Mouse (Mus musculus): ENCODE measurements around the gene Eif3d.

Gene Eif3d

DNA sequence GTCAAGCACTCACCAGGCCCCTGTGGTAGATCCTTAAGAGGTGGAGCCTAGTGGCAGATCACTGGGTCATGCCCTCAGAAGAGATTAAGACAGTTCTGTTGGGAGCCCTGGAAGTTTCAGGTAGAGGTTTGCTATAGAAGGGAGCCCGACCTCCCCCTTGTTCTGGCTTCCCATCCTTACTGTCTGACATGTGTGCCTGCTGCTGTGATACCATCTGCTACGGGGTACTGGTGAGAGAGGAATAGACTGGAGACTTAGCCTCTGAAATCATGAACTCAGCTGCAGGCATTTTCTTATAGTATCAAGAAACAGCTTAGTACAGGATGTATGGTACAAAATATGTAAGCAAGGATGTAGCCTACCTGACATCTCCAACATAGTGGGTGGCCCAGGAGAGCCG lies 17.7 kb downstream of the Eif3d start:
- peak; percentile 79 to 85 for DNase-seq

GRCm38 (mm10) chr15:77949061-77949460 lies 21.6 kb downstream of the Eif3d start:
- no peak for DNase-seq

- DNase-seq: no peak
Measured at GRCm38 (mm10) chr15:77945711-77946110, 24.9 kb downstream of the Eif3d start.

DNA sequence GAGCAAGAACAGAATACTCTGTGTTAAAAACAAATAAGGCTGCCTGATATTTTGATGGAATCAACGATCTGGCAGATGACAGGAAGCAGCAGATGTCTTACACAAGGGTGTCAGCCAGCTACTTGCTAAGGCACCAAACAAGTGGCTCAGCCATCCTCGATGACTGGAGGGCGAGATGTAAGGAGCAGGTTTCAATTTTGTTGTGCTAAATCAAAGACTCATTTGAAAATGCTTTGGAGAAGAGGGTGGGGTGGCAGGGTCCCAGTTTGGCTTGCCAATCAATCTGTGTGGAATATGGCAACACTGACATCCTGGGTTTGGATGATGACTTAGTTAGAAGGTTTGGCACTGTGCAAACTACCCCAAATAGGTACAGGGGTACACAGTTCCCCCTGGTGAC lies 29.1 kb downstream of the Eif3d start:
- no peak for DNase-seq

- no peak for DNase-seq
Measured at GRCm38 (mm10) chr15:77938516-77938915, 32.1 kb downstream of the Eif3d start.

DNA sequence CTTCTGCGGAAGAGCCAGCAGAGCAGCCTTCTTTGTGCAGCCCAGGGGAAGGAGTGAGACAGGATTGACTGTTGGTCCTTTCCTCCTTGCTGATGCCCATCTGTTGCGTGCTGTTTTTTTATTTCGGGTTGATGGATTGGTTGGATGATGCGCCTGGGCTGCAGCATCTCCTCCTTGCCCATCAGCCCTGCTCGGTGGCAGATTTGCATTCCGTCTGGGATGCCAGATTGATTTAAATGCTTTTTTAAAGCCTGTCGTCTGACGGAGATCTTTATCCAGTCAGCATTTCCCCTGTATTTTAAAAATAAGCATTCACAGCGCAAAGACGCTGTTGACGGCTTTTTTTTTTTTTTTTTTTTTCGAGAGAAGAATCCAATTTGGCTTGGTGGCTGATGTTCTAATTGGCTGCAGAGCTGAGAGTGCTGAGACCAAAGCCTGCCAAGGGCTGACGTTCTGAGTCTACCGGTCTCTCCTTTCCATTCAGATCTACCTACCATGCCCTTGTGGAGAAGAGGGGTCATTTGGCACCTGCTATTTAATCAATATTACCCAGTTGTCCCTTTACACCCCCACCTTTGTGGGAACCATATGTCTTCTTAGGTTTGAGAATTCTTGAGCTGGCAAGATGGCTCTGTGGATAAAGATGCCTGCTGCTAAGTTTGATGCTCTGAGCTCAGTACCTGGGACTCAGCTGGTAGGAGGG lies 34.8 kb downstream of the Eif3d start:
- peak; percentile 63 to 66 for DNase-seq

- peak; percentile 42 to 50 for DNase-seq
Measured at GRCm38 (mm10) chr15:77934968-77935367, 35.6 kb downstream of the Eif3d start.

DNA sequence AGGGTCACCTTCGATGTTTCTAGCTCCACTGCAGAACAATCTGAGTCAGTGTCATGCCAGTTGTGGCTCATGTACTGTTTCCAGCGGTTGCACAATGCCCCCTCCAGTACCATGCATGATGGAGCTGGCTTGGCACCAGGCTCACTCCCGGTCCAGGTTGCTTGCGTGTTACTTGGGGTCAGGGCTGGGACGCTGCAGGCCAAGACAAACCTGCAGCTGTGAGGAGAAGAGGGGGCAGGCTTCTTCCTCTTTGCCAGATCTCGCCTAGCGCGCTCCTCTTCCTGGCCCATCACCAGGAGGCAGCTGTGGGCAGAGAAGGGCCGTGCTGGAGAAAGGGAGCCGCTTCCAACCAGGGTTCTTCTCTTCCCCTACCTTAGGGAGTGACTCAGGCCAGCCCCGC lies 36.3 kb downstream of the Eif3d start:
- DNase-seq: peak in 1 of 2 experiments; percentile 48

DNA sequence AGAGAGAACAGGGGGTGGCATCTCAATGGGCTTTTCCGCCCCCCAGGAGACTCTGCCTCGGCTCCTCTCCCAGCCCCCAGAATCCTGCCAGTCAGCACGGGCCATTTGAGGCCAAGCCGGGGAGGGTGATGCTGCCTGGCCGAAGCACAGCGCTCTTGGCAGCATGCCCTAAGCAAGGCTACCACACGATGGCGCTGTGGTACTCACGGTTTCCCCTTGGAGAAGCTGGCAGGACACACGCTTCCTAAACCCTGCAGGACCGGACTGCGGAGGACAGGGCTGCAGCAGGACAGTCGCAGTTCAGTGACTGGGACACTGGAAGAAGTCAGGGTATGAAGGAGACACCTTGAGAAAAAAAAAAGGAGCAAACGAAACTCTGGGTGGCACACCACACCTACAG lies 36.8 kb downstream of the Eif3d start:
- peak; percentile 100 for DNase-seq

DNA sequence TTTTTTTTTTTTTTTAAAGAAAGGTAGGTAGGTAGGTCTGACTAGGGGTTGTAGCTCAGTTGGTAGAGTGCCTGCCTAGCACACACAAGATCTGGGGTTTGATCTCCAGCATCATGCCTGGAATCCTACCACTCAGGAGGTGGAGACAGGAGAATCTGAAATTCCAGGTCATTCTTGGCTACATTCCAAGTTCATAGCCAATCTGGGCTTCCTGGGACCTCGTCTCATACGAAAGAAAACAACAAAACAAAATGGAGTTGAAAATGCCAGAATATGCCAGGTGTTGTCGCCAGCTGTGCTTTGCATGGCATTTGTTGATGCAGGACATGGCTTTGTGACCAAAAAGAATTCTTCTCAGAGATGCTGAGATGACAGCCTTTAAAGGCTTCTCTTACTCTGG lies 37.4 kb downstream of the Eif3d start:
- no peak for DNase-seq

DNA sequence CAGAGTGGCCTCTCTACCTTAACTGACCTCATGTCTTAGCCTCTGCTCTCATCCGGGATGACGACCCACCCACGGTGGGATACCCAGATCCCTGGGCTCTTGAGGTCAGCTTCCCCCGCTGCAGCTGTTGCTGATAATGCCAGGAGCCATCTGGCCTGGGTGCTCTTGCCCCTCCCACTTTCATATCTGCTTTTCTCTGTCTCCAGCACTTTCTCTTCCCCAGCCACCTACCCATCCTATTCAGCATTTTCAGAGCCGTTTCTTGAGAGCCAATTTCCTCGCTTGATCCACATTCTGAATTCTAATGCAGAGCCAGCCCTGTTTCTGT lies 39.0 kb downstream of the Eif3d start:
- DNase-seq: no peak

DNA sequence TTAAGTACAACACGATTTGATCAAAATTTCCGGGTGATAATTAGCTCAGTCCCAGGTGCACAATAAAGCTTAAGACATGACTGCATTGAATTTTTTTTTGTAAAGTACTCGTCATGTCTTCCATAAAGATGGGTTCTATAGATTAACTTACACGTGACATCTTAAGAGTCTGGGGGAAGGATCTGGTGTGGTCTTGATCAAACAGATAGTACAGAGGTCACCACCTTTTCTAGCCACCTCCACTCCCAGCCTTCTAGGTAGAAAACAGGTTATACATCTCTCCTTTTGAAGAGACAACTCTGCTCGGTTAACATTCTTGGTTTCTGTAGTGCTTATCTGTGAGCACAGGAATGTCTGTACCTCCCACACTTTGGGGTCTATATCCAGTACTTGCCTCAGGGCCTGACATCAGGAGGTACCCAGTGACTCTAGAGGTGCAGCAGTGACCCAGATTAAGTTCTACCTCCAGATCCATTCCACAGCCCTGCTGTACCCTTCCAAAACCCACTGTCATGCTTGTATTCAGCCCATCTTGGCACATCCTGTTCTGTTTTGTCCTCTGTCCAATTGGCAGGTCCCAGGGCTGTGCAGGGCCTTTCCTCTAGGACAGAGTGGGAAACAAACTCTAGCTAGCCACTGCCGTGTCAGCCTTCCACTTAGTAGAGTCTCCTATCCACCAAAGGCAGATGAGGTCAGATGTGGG lies 39.5 kb downstream of the Eif3d start:
- no peak for DNase-seq

GRCm38 (mm10) chr15:77929804-77930203 lies 40.8 kb downstream of the Eif3d start:
- DNase-seq: no peak

DNA sequence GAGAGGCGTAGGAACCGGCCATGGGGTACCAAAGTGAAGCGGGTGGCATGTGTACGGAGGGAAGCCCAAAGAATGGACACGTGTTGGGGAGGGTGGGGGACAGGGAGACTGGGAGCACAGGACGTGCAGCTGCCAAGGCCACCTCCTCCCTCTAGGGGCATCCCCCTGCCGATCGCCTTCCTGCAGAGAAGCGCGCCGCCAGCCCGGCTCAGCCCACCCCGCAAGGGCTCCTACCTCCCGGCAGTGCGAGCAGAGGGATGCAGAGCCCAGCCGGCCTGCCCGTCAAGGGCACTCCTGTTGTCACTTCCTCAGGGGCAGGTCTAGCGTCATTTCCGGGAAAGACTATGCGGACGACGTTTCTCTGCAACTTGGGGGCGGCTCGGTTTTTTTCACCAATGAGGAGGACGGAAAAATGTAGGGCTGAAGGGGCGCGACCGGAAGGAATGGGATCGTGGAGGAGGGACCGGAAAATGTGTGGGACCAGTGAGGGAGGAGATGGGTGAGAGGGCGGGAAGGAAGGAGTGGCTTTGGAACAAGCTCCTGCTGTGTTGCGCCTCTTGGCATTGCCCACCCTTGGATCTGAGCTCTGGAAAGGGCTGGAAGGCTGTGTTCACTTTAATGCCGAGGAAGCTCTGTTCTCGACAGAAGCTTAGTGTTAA lies 41.8 kb downstream of the Eif3d start, which contains the start of gene Txn2:
Gene Txn2 (minus strand): TSS at position 334 of the 659 bp plus-strand sequence.
- peak; percentile 95 for DNase-seq

GRCm38 (mm10) chr15:77928091-77928490 lies 42.5 kb downstream of the Eif3d start:
- DNase-seq: no peak

DNA sequence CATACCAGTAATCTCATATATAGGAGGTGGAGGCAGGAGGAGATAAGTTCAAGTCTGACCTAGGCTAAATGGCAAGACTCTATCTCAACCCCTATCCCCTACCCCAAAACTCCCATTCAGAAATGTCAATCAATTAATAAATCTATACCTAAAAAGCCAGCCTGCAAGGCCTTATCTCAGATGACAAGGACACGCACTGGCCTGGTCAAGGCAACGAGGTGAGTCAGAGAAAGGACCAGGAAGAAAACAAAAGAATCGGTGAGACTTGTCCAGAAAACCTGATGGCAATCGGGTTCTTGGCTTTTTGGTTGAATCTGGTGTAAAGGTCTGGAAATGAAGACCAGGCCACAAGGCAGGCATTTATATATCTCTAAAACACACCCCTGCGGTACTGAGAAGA lies 43.7 kb downstream of the Eif3d start:
- DNase-seq: no peak

- DNase-seq: no peak
Measured at GRCm38 (mm10) chr15:77925195-77925594, 45.4 kb downstream of the Eif3d start.

DNA sequence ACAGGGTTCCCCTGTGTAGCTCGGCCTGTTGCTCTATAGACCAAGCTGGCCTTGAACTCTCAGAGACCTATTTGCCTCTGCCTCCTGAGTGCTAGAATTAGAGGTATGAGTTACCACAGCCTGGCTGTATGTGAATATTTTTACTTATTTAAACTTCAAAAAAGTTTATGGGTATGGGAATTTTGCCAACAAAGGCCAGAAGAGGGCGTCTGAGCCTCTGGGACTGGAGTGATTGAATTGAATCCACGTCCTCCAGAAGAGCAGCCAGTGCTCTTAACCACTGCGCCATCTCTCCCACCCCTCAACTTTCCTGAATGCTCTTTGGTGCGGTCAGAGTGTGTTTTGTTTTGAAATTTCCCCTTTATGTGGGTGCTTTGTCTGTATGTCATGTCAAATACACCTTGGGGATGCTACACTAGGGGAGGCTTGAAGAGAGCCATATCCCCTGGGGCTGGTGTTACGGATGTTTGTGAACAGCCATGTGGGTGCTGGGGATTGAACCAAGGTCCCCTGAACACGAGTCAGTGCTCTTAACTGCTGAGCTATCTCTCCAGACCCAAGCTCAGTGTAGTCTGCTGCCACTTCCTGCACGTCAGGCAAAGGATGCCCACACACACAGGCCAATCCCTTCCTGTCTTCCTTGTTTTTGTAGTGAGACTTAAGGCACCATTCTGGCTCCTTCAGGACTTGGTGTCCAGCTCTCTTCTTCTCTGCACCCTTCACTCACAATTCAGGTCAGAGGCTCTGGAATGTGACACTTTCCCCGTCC lies 47.2 kb downstream of the Eif3d start:
- no peak for DNase-seq

DNA sequence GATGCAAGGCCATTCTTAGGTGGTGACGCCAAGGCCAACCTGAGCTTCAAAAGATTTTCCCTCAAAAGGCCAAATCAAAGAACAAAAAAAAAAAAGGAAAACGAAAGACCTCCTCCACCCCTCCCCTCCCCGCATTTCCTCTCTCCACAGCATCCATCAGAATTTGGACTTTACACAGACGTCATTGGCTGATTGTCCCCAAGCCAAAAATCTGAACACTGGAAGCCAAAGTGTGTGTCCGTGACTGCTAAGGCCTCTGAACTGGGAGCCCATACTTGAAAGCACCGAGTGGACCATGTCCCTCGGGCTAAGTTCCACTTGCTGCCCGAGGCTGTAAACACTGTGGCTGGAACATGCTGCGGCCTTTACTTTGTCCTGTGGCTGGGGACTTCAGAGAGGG lies 47.9 kb downstream of the Eif3d start:
- no peak for DNase-seq

GRCm38 (mm10) chr15:77921636-77922035 lies 49.0 kb downstream of the Eif3d start:
- no peak for DNase-seq

DNA sequence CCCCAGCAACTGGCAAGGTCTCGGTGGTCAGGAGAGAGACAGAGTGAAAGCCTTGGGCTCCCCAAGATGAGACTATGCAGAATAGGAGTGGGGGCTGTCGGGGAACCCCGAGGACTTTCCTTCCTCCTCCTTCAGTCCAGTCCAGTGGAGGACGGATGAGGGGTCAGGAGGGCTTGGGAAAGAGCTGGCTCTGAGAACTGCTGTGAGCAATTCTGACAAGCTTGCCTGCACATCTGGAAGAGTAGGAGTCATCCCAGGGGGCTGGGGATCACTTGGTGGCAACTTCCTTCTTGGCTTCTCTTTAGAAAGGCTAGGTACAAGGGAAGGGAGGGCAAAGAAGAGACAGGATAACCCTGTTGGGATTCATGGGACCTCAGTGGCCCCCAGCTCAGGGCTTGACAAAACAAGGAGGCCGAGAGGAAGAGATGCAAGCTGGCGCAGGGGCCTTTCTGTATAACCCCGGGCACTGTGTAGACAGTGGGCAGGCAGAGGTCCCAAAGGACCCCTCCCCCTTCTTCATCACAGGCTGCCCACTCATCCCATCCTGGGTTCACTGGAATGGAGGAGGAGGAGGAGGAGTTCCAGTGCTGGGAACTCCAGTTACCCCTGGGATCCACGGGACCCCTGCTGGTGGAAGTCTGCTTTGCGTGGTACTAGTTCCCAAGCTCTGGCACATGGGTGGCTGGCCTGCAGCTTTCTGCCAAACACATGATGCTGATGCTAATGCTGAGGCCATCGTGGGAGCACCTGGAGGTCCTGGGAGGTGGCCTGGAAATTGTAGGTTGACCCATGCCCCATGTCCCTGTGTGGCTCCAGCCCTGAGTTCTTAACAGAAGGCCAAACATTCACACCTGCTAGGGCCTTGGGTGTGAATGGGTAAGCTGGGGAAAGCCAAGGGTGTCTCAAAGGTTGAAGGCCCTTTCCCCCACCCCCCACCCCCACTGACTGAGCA lies 49.8 kb downstream of the Eif3d start:
- DNase-seq: no peak

GRCm38 (mm10) chr15:77919441-77919840 lies 51.2 kb downstream of the Eif3d start:
- no peak for DNase-seq

All from cerebellum, postnatal 25 days (tissue).